Mouse (Mus musculus): ENCODE data around the gene Gfm2.

DNA sequence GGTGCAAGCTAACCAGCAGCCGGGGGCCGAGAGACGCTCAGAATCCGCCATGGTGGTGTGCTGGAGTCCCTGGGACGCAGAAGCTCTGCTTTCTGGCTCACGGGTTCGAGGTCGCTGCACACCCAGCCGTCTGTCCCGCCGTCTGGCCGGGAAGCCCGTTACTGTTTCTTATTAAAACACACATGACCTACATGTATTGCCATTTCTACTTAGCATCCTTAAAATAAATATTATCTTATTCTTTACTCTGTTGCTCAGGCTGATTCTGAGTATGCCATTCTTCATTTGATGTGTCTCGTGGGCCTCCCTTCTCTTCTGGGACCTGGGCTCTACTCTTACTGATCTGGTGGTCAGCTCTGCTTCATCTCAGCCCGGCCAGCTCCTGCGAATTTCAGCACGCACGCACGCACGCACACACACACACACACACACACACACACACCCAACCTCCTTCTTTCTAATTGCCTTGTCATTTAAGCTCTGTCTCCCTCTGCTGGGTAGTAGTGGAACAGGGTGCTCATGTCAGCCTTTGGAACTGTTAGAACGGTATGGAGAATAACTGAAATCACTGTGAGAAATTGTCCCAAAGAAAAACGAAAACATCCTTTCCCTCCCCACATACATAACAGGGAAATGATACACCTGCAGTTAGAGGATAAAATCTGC lies 38.4 kb upstream of the Gfm2 start, which contains the start of gene Gm6169:
- TF ChIP-seq CTCF (IDR thresholded peaks at IDR 0.05; ENCODE audit: extremely low read depth, insufficient read length, insufficient replicate concordance, low read depth, low read length) (no peak), POLR2A (IDR thresholded peaks at IDR 0.05; ENCODE audit: low read depth, low read length) (no peak)

Data from small intestine, adult 2 months (tissue).